In genomic region chr11:79071082-79071972, GRCm38 (mm10) we compare ENCODE assay signal across 8 mouse cellular contexts.
DNase-seq lines count a peak whose midpoint lies in the region; ATAC-seq and TF ChIP-seq lines count a peak whose summit lies in the region.

No protein-coding gene starts in this region.

- H3K9me3 ChIP-seq in lung, embryonic 14.5 days (ENCODE audit: low read depth, low read length): no peaks in the 10 kb centered on the region
- H3K9me3 ChIP-seq in heart, postnatal 0 days (replicated peaks; ENCODE audit: control insufficient read depth, low read length): no peaks in the 10 kb centered on the region

- peak; percentile 52; the same call in 1 of the 2 replicates for ATAC-seq in lung, embryonic 14.5 days (ENCODE audit: insufficient read depth)
- ATAC-seq in heart, postnatal 0 days (ENCODE audit: insufficient read depth, low read depth): peak; percentile 49

- no peak for DNase-seq in lung, embryonic 14.5 days
- DNase-seq in lung, adult 2 months: no peak
- peak; percentile 77 for DNase-seq in adrenal gland, postnatal 10 days
- DNase-seq in heart, postnatal 0 days (ENCODE audit: low spot score): no peak
- no peak for DNase-seq in layer of hippocampus, postnatal 14 days (ENCODE audit: low spot score in 2 of 2)
- DNase-seq in thymus, postnatal 4 days: no peak
- DNase-seq in cerebellum, postnatal 10 days: no peak

- TF ChIP-seq CTCF in lung, embryonic 14.5 days (IDR thresholded peaks at IDR 0.05; ENCODE audit: low read depth): no peak
- TF ChIP-seq CTCF in lung, adult 2 months (IDR thresholded peaks at IDR 0.05; ENCODE audit: insufficient read depth, low read length): no peak
- TF ChIP-seq CTCF in heart, postnatal 0 days (IDR thresholded peaks at IDR 0.05; ENCODE audit: low read depth): no peak
- TF ChIP-seq CTCF in olfactory bulb, adult 2 months (IDR thresholded peaks at IDR 0.05; ENCODE audit: insufficient read depth, low read depth, low read length): no peak

- H3K4me2 ChIP-seq in lung, embryonic 14.5 days: peak overlapping the region; percentile 20; the same call in 1 of the 2 replicates
- no peak overlapping the region for H3K4me2 ChIP-seq in heart, postnatal 0 days (ENCODE audit: low read depth, low read length)

- WGBS in lung, embryonic 14.5 days: 75% methylated on average over 7 of the region's 7 CpGs
- WGBS in lung, adult 2 months: 76% methylated on average over 7 of the region's 7 CpGs
- WGBS in heart, postnatal 0 days: 47% methylated on average over 7 of the region's 7 CpGs
- WGBS in olfactory bulb, adult 2 months: 52% methylated on average over 7 of the region's 7 CpGs

- peak overlapping the region; percentile 36; the same call in 1 of the 2 replicates for H3K27ac ChIP-seq in lung, embryonic 14.5 days (ENCODE audit: low read depth)
- peak overlapping the region; percentile 75 for H3K27ac ChIP-seq in heart, postnatal 0 days (ENCODE audit: low read depth)
- H3K27ac ChIP-seq in olfactory bulb, adult 2 months (ENCODE audit: insufficient read depth, low read depth, low read length): 0 out of 2 replicates have a peak overlapping the region, but pooled peaks have one; percentile 8

- H3K4me3 ChIP-seq in lung, embryonic 14.5 days (ENCODE audit: low read depth, low read length): no peak overlapping the region
- no peak overlapping the region for H3K4me3 ChIP-seq in lung, adult 2 months (replicated peaks; ENCODE audit: extremely low read depth, low read depth, low read length)
- no peak overlapping the region for H3K4me3 ChIP-seq in heart, postnatal 0 days (ENCODE audit: low read depth, low read length)
- H3K4me3 ChIP-seq in olfactory bulb, adult 2 months (ENCODE audit: insufficient read depth, low read depth, low read length): no peak overlapping the region

- no peak overlapping the region for H3K9ac ChIP-seq in lung, embryonic 14.5 days
- no peak overlapping the region for H3K9ac ChIP-seq in heart, postnatal 0 days (replicated peaks; ENCODE audit: low read depth, low read length)

- TF ChIP-seq EP300 in heart, postnatal 0 days (IDR thresholded peaks at IDR 0.05; ENCODE audit: low read depth): no peak

- H3K36me3 ChIP-seq in lung, embryonic 14.5 days (ENCODE audit: insufficient read depth): peaks cover 15% of the 10 kb centered on the region; the same call in 1 of the 2 replicates
- 0 out of 2 replicates have a peak, but pooled peaks cover 8% of the 10 kb centered on the region for H3K36me3 ChIP-seq in heart, postnatal 0 days (replicated peaks; ENCODE audit: control insufficient read depth, insufficient read depth, low read length)

- no peak for TF ChIP-seq POLR2A in lung, adult 2 months (IDR thresholded peaks at IDR 0.05; ENCODE audit: borderline replicate concordance, extremely low read depth, low read depth, low read length)
- TF ChIP-seq POLR2A in olfactory bulb, adult 2 months (IDR thresholded peaks at IDR 0.05; ENCODE audit: insufficient read depth, low read depth, low read length): no peak

- H3K4me1 ChIP-seq in lung, embryonic 14.5 days (ENCODE audit: insufficient read depth): no peaks in the 10 kb centered on the region
- H3K4me1 ChIP-seq in lung, adult 2 months (ENCODE audit: control insufficient read depth, insufficient read depth, low read length): peaks cover 6% of the 10 kb centered on the region; the same call in 1 of the 2 replicates
- H3K4me1 ChIP-seq in heart, postnatal 0 days (ENCODE audit: control insufficient read depth, insufficient read depth): peaks cover 53% of the 10 kb centered on the region
- H3K4me1 ChIP-seq in olfactory bulb, adult 2 months (ENCODE audit: control insufficient read depth, insufficient read depth, low read length): peaks cover 40% of the 10 kb centered on the region

- H3K27me3 ChIP-seq in lung, embryonic 14.5 days (ENCODE audit: insufficient read depth, low read length): no peaks in the 10 kb centered on the region
- H3K27me3 ChIP-seq in heart, postnatal 0 days (ENCODE audit: control insufficient read depth, insufficient read depth, low read length): no peaks in the 10 kb centered on the region

Comparison
In these comparisons a context has a peak if more than half of its experiments do, and no peak if none do; other contexts are left out.
1. H3K27ac ChIP-seq: peak in every context shown above with its lines; median percentile 75 in heart, postnatal 0 days; 36 in lung, embryonic 14.5 days; 8 in olfactory bulb, adult 2 months.